Mouse (Mus musculus): ENCODE results near the gene Trip6. TPM values are rescaled to one million over a fixed set of nuclear protein-coding genes. Genes with fewer than 3 reads are reported as not detected.
"Not testable (repeated sequence)": the region's sequence is repeated elsewhere in the genome, so short reads cannot be mapped to it uniquely, and the experiment has no call there.

Trip6 gene
- total and polyA plus RNA-seq, 2 experiments from 2014 or later = 11.4 to 11.6 TPM

- peak within 1 kb of the TSS; percentile 52 for H3K4me3 ChIP-seq (ENCODE audit: low read depth, low read length)
- H3K27me3 ChIP-seq (ENCODE audit: insufficient read depth, low read length) = peaks cover 3% of the 10 kb centered on the region; the same call in 1 of the 2 replicates
- peak within 1 kb of the TSS; percentile 70 for H3K27ac ChIP-seq (ENCODE audit: low read depth, low read length)
- no peak for TF ChIP-seq CTCF (IDR thresholded peaks at IDR 0.05; ENCODE audit: low read depth)
- under 1% methylated on average over 40 of the region's 40 CpGs for WGBS
- H3K4me1 ChIP-seq (ENCODE audit: insufficient read depth) = no peaks in the 10 kb centered on the region
- no peaks in the 10 kb centered on the region for H3K36me3 ChIP-seq (ENCODE audit: insufficient read depth)
- peak within 1 kb of the TSS; percentile 59 for H3K9ac ChIP-seq
- no peaks in the 10 kb centered on the region for H3K9me3 ChIP-seq (ENCODE audit: low read length)
- H3K4me2 ChIP-seq (ENCODE audit: low read depth) = peak within 1 kb of the TSS; percentile 93
- ATAC-seq = peak; percentile 74
- DNase-seq = peak; percentile 84
These were observed 26.9 kb downstream of the Trip6 start, which contains the start of gene Ache for GRCm38 (mm10) chr5:137287032-137287952. Ache (plus strand) TSS chr5:137287519.

DNA sequence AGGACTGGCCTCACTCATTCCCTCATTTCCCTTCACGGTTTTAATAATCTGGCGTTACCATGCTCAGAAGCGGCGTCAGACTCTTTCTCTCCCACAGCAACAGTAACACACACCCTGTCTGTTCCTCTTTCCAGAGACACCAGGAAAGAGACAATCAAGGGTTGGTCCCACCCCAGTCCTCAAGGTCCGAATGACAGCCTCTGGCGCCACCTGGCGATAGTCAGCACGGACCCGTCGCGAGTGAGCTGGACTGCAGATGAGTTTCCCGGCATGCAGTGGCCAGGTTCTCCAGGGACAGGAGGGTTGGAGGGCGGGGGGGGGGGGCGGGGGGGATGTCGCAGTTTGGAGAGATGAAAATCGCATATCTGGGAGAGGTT lies 27.6 kb downstream of the Trip6 start:
- H3K27ac ChIP-seq (ENCODE audit: low read depth, low read length) = peak overlapping the region; percentile 70; the same call in 1 of the 2 replicates
- peak; percentile 84 for TF ChIP-seq CTCF (IDR thresholded peaks at IDR 0.05; ENCODE audit: low read depth)
- H3K4me2 ChIP-seq (ENCODE audit: low read depth) = peak overlapping the region; percentile 93
- H3K4me3 ChIP-seq (ENCODE audit: low read depth, low read length) = peak overlapping the region; percentile 52
- peaks cover 3% of the 10 kb centered on the region; the same call in 1 of the 2 replicates for H3K27me3 ChIP-seq (ENCODE audit: insufficient read depth, low read length)
- ATAC-seq = peak; percentile 80
- H3K4me1 ChIP-seq (ENCODE audit: insufficient read depth) = no peaks in the 10 kb centered on the region
- no peaks in the 10 kb centered on the region for H3K9me3 ChIP-seq (ENCODE audit: low read length)
- peak overlapping the region; percentile 59 for H3K9ac ChIP-seq
- H3K36me3 ChIP-seq (ENCODE audit: insufficient read depth) = no peaks in the 10 kb centered on the region
- under 1% methylated on average over 14 of the region's 16 CpGs for WGBS
- peak; percentile 91 for DNase-seq

GRCm38 (mm10) chr5:137285986-137286385 lies 28.2 kb downstream of the Trip6 start:
- ATAC-seq = no peak
- no peak for DNase-seq
- no peaks in the 10 kb centered on the region for H3K9me3 ChIP-seq (ENCODE audit: low read length)
- H3K27me3 ChIP-seq (ENCODE audit: insufficient read depth, low read length) = peaks cover 3% of the 10 kb centered on the region; the same call in 1 of the 2 replicates
- H3K4me3 ChIP-seq (ENCODE audit: low read depth, low read length) = no peak overlapping the region
- 0 out of 2 replicates have a peak overlapping the region, but pooled peaks have one; percentile 59 for H3K9ac ChIP-seq
- TF ChIP-seq CTCF (IDR thresholded peaks at IDR 0.05; ENCODE audit: low read depth) = no peak
- no peaks in the 10 kb centered on the region for H3K36me3 ChIP-seq (ENCODE audit: insufficient read depth)
- WGBS = 62% methylated on average over 7 of the region's 7 CpGs
- no peaks in the 10 kb centered on the region for H3K4me1 ChIP-seq (ENCODE audit: insufficient read depth)
- H3K27ac ChIP-seq (ENCODE audit: low read depth, low read length) = 0 out of 2 replicates have a peak overlapping the region, but pooled peaks have one; percentile 70
- peak overlapping the region; percentile 93; the same call in 1 of the 2 replicates for H3K4me2 ChIP-seq (ENCODE audit: low read depth)

- DNase-seq (peak; percentile 52), ATAC-seq (no peak)
- 62% methylated on average over 5 of the region's 5 CpGs for WGBS
- H3K4me1 ChIP-seq (ENCODE audit: insufficient read depth) = no peaks in the 10 kb centered on the region
- peak; percentile 74 for TF ChIP-seq CTCF (IDR thresholded peaks at IDR 0.05; ENCODE audit: low read depth)
- H3K9me3 ChIP-seq (ENCODE audit: low read length) = no peaks in the 10 kb centered on the region
- H3K4me3 ChIP-seq (ENCODE audit: low read depth, low read length) = no peak overlapping the region
- H3K27ac ChIP-seq (ENCODE audit: low read depth, low read length) = no peak overlapping the region
- H3K4me2 ChIP-seq (ENCODE audit: low read depth) = no peak overlapping the region
- peaks cover 3% of the 10 kb centered on the region; the same call in 1 of the 2 replicates for H3K27me3 ChIP-seq (ENCODE audit: insufficient read depth, low read length)
- no peaks in the 10 kb centered on the region for H3K36me3 ChIP-seq (ENCODE audit: insufficient read depth)
- no peak overlapping the region for H3K9ac ChIP-seq
These were observed 29.2 kb downstream of the Trip6 start for GRCm38 (mm10) chr5:137285045-137285444.

GRCm38 (mm10) chr5:137284411-137284810 lies 29.8 kb downstream of the Trip6 start:
- H3K4me3 ChIP-seq (ENCODE audit: low read depth, low read length); H3K27ac ChIP-seq (ENCODE audit: low read depth, low read length); H3K36me3 ChIP-seq (ENCODE audit: insufficient read depth); H3K27me3 ChIP-seq (ENCODE audit: insufficient read depth, low read length); H3K9me3 ChIP-seq (ENCODE audit: low read length); H3K4me1 ChIP-seq (ENCODE audit: insufficient read depth); H3K4me2 ChIP-seq (ENCODE audit: low read depth); ATAC-seq; DNase-seq; H3K9ac ChIP-seq: not testable (repeated sequence)
- 89% methylated on average over 5 of the region's 6 CpGs for WGBS

GRCm38 (mm10) chr5:137277360-137278342 lies 36.6 kb downstream of the Trip6 start:
- Histone ChIP-seq H3K36me3 (ENCODE audit: insufficient read depth) (no peaks in the 10 kb centered on the region), H3K4me3 (ENCODE audit: low read depth, low read length) (no peak overlapping the region), H3K9me3 (ENCODE audit: low read length) (no peaks in the 10 kb centered on the region), H3K4me2 (ENCODE audit: low read depth) (no peak overlapping the region), H3K27ac (ENCODE audit: low read depth, low read length) (no peak overlapping the region), H3K9ac (no peak overlapping the region), H3K4me1 (ENCODE audit: insufficient read depth) (no peaks in the 10 kb centered on the region), H3K27me3 (ENCODE audit: insufficient read depth, low read length) (no peaks in the 10 kb centered on the region; the same call in 1 of the 2 replicates)
- peak; percentile 63 for TF ChIP-seq CTCF (IDR thresholded peaks at IDR 0.05; ENCODE audit: low read depth)
- peak; percentile 64 for ATAC-seq
- peak; percentile 43 for DNase-seq
- 47% methylated on average over 18 of the region's 18 CpGs for WGBS
